Mouse (Mus musculus): ENCODE data around the gene Lsamp. TPM values are rescaled to one million over a fixed set of nuclear protein-coding genes. Genes with fewer than 3 reads are reported as not detected.

The Lsamp gene
- polyA plus RNA-seq, 1 experiment from 2014 or later: 0.20 TPM

DNA sequence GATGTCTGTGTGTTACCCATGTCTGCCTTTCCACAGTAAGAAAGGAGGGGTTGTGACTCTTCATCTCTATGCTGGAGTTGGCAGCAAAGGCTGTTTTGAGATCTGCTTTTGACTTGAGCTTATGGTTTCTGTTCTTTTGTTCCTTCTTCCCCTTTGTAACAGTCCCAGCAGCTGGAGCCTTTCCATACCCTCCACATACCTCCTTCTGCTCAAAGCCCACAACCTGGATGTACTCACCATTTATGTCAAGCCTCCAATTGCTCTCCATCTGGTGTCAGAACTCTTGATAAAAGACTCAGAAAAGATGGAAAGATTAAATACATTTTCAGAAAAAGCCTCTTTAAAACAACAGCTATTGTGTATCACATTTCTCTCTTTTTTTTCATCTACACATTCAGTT lies 847.4 kb downstream of the Lsamp start:
- no peak overlapping the region for H3K9ac ChIP-seq (replicated peaks; ENCODE audit: low read depth)
- TF ChIP-seq EP300 (IDR thresholded peaks at IDR 0.05): no peak
- no peak for TF ChIP-seq CTCF (IDR thresholded peaks at IDR 0.05)
- H3K4me3 ChIP-seq (ENCODE audit: low read depth, low read length): no peak overlapping the region
- no peaks in the 10 kb centered on the region for H3K27me3 ChIP-seq (replicated peaks; ENCODE audit: insufficient read depth, low read length)
- no peaks in the 10 kb centered on the region for H3K9me3 ChIP-seq (ENCODE audit: low read length)
- ATAC-seq: no peak
- H3K4me2 ChIP-seq (replicated peaks; ENCODE audit: low read depth, low read length): no peak overlapping the region
- no peak overlapping the region for H3K27ac ChIP-seq (ENCODE audit: low read length)
- no peaks in the 10 kb centered on the region for H3K4me1 ChIP-seq (ENCODE audit: insufficient read depth, low read depth, low read length)
- no peaks in the 10 kb centered on the region for H3K36me3 ChIP-seq (ENCODE audit: insufficient read depth, low read length)
- no peak for DNase-seq (ENCODE audit: low spot score)

DNA sequence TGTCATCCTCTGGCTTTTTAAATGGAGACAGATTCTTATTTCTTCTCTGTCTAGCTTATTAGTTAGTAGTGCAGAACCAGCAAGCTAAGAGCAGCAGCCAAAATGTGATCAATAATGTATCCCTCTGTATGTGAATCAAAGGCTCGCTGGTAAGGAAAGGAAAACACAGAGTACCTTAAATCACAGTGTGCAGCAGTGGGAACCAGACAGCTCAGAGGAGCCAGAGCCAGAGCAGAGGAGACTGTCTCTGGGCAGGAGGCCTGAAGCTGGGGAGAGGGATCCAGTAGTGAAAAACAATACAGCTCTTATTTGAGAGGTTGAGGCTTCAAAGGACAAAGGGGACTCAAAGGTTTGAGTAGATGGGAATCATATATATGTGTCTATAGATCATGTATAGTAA lies 857.6 kb downstream of the Lsamp start:
- Histone ChIP-seq H3K9me3 (ENCODE audit: low read length) (no peaks in the 10 kb centered on the region), H3K4me3 (ENCODE audit: low read depth, low read length) (no peak overlapping the region), H3K4me2 (replicated peaks; ENCODE audit: low read depth, low read length) (no peak overlapping the region), H3K36me3 (ENCODE audit: insufficient read depth, low read length) (no peaks in the 10 kb centered on the region), H3K27ac (ENCODE audit: low read length) (no peak overlapping the region), H3K9ac (replicated peaks; ENCODE audit: low read depth) (no peak overlapping the region), H3K27me3 (replicated peaks; ENCODE audit: insufficient read depth, low read length) (no peaks in the 10 kb centered on the region), H3K4me1 (ENCODE audit: insufficient read depth, low read depth, low read length) (no peaks in the 10 kb centered on the region)
- ATAC-seq (no peak), DNase-seq (ENCODE audit: low spot score) (no peak)
- 59% methylated on average over 1 of the region's 1 CpGs for WGBS
- TF ChIP-seq CTCF (IDR thresholded peaks at IDR 0.05) (no peak), EP300 (IDR thresholded peaks at IDR 0.05) (no peak)

DNA sequence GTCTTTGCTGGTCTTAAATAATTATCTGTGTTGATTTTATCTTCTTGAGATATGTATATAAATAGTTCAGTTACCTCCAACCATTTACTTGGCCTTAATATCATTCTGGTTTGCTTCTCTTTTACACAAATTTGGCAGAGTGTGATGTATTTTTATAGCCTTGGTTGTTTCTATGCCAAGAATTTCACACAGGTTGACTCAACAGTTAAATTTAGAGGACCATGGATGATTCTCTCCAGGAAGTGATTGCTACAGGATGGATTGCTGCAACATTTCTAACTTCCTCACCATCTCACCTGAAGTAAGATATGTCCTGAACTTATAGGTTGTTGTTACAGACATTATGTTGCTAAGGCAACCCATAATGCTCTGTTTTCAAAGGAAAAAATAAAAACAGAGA lies 882.6 kb downstream of the Lsamp start:
- H3K4me1 ChIP-seq (ENCODE audit: insufficient read depth, low read depth, low read length): no peaks in the 10 kb centered on the region
- no peaks in the 10 kb centered on the region for H3K9me3 ChIP-seq (ENCODE audit: low read length)
- no peak overlapping the region for H3K9ac ChIP-seq (replicated peaks; ENCODE audit: low read depth)
- H3K4me3 ChIP-seq (ENCODE audit: low read depth, low read length): no peak overlapping the region
- no peaks in the 10 kb centered on the region for H3K36me3 ChIP-seq (ENCODE audit: insufficient read depth, low read length)
- H3K27me3 ChIP-seq (replicated peaks; ENCODE audit: insufficient read depth, low read length): no peaks in the 10 kb centered on the region
- ATAC-seq (no peak), DNase-seq (ENCODE audit: low spot score) (no peak)
- H3K4me2 ChIP-seq (replicated peaks; ENCODE audit: low read depth, low read length): no peak overlapping the region
- TF ChIP-seq CTCF (IDR thresholded peaks at IDR 0.05) (no peak), EP300 (IDR thresholded peaks at IDR 0.05) (no peak)
- no peak overlapping the region for H3K27ac ChIP-seq (ENCODE audit: low read length)

DNA sequence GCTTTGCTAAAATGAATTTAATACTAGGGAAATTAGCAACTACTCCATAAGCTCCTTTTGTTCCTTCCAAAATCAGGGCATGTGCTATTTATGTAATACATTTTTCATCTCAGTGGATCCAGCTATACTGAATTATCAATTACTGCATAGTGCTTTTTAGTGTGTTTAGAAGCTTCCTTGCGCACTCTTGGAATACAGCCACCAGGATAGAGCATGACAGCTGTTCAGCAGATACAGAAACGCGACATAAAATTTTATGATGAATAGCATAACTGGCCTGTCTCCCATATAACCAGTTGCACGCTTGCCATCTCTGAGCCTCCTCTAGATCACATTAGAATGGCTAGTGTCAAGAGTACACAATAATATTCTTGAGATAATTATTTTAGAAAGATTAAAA lies 894.1 kb downstream of the Lsamp start:
- Histone ChIP-seq H3K27me3 (replicated peaks; ENCODE audit: insufficient read depth, low read length) (no peaks in the 10 kb centered on the region), H3K4me2 (replicated peaks; ENCODE audit: low read depth, low read length) (no peak overlapping the region), H3K9ac (replicated peaks; ENCODE audit: low read depth) (no peak overlapping the region), H3K4me1 (ENCODE audit: insufficient read depth, low read depth, low read length) (no peaks in the 10 kb centered on the region), H3K4me3 (ENCODE audit: low read depth, low read length) (no peak overlapping the region), H3K27ac (ENCODE audit: low read length) (no peak overlapping the region), H3K36me3 (ENCODE audit: insufficient read depth, low read length) (no peaks in the 10 kb centered on the region), H3K9me3 (ENCODE audit: low read length) (no peaks in the 10 kb centered on the region)
- TF ChIP-seq CTCF (IDR thresholded peaks at IDR 0.05): no peak
- no peak for TF ChIP-seq EP300 (IDR thresholded peaks at IDR 0.05)
- 67% methylated on average over 4 of the region's 4 CpGs for WGBS
- DNase-seq (ENCODE audit: low spot score) (no peak), ATAC-seq (no peak)

DNA sequence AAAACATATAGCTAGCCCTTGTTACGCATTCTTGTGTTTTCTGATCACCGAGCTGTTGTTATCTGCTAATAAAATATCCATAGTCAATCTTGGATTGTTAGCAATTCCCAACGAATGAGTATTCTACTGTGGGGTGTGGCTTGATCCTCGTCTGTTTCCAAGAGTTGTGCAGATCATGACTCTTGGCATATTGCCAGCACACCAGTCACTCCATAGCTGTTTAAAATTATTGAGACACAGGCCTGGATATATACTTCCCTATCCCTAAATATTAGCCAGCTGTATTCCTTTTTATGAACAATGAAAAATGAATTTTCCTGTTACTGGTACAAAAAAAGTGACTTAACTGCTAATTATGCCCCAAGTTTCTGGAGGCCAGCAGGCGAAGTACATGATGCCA lies 897.8 kb downstream of the Lsamp start:
- H3K9me3 ChIP-seq (ENCODE audit: low read length): no peaks in the 10 kb centered on the region
- H3K4me3 ChIP-seq (ENCODE audit: low read depth, low read length): no peak overlapping the region
- no peak for DNase-seq (ENCODE audit: low spot score)
- TF ChIP-seq CTCF (IDR thresholded peaks at IDR 0.05) (no peak), EP300 (IDR thresholded peaks at IDR 0.05) (no peak)
- H3K27me3 ChIP-seq (replicated peaks; ENCODE audit: insufficient read depth, low read length): no peaks in the 10 kb centered on the region
- ATAC-seq: no peak
- no peaks in the 10 kb centered on the region for H3K4me1 ChIP-seq (ENCODE audit: insufficient read depth, low read depth, low read length)
- WGBS: 58% methylated on average over 5 of the region's 5 CpGs
- H3K27ac ChIP-seq (ENCODE audit: low read length): no peak overlapping the region
- no peak overlapping the region for H3K9ac ChIP-seq (replicated peaks; ENCODE audit: low read depth)
- H3K4me2 ChIP-seq (replicated peaks; ENCODE audit: low read depth, low read length): no peak overlapping the region
- H3K36me3 ChIP-seq (ENCODE audit: insufficient read depth, low read length): no peaks in the 10 kb centered on the region

DNA sequence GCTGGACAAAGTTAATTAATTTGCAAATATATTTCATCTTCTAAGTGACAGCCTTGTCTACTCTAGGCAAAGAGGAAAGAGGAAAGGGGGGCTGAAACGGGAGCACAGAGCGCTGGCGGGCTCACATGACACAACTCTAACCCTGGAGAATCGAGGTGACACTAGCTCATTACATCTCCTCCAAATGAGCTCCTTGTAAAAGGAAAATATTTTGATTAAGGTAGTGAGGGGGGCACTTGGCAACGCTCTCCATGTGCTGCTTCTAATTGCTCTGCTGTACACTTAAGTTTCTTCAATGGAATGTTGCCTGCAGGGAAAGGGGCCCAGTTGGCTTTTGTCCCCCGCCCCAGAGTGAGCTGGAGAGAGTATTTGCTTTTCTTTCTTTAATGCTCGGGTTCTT lies 907.2 kb downstream of the Lsamp start:
- H3K4me3 ChIP-seq (ENCODE audit: low read depth, low read length): no peak overlapping the region
- no peaks in the 10 kb centered on the region for H3K9me3 ChIP-seq (ENCODE audit: low read length)
- no peak overlapping the region for H3K27ac ChIP-seq (ENCODE audit: low read length)
- H3K36me3 ChIP-seq (ENCODE audit: insufficient read depth, low read length): no peaks in the 10 kb centered on the region
- H3K27me3 ChIP-seq (replicated peaks; ENCODE audit: insufficient read depth, low read length): no peaks in the 10 kb centered on the region
- H3K4me1 ChIP-seq (ENCODE audit: insufficient read depth, low read depth, low read length): no peaks in the 10 kb centered on the region
- ATAC-seq (no peak), DNase-seq (ENCODE audit: low spot score) (no peak)
- no peak overlapping the region for H3K9ac ChIP-seq (replicated peaks; ENCODE audit: low read depth)
- 17% methylated on average over 7 of the region's 7 CpGs for WGBS
- no peak overlapping the region for H3K4me2 ChIP-seq (replicated peaks; ENCODE audit: low read depth, low read length)
- TF ChIP-seq CTCF (IDR thresholded peaks at IDR 0.05) (no peak), EP300 (IDR thresholded peaks at IDR 0.05) (no peak)

DNA sequence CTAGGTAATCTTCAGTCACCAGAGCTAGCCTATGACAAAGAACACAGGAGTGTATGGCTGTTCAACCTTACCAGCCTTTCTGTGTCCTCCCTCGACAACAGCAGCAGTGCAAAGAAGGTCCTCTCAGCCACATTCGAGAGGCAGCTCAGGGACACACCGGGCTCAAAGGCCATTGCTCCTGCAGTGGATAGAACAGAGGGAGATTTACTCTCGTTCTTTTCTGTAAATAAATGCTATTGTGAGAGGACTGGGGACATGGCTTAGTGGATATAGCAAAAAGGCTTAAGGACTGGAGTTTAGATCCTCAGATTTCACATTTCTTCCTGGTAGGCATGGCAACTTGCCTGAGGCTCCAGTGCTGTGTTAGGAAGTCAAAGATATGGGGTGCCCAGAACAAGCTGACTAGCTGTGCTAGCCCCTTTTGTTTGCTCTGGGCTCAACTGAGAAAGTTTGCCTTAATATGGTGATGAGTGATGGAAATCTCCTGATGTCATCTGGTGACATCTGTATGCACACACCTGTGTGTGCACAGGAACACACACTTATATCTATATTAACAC lies 913.7 kb downstream of the Lsamp start:
- Histone ChIP-seq H3K4me3 (ENCODE audit: low read depth, low read length) (no peak overlapping the region), H3K36me3 (ENCODE audit: insufficient read depth, low read length) (no peaks in the 10 kb centered on the region), H3K4me2 (replicated peaks; ENCODE audit: low read depth, low read length) (no peak overlapping the region), H3K9ac (replicated peaks; ENCODE audit: low read depth) (no peak overlapping the region), H3K9me3 (ENCODE audit: low read length) (no peaks in the 10 kb centered on the region), H3K4me1 (ENCODE audit: insufficient read depth, low read depth, low read length) (no peaks in the 10 kb centered on the region), H3K27me3 (replicated peaks; ENCODE audit: insufficient read depth, low read length) (no peaks in the 10 kb centered on the region), H3K27ac (ENCODE audit: low read length) (no peak overlapping the region)
- no peak for DNase-seq (ENCODE audit: low spot score)
- ATAC-seq: no peak
- 47% methylated on average over 4 of the region's 4 CpGs for WGBS
- TF ChIP-seq EP300 (IDR thresholded peaks at IDR 0.05): no peak
- no peak for TF ChIP-seq CTCF (IDR thresholded peaks at IDR 0.05)
